Mouse (Mus musculus) cerebellum, postnatal 10 days (tissue): ENCODE results near the gene Zfp219.

Experiments
- DNase-seq, 2 experiments: peaks; one replicate each; pipeline ENCODE4 v3.0.0; 2021; ENCODE audit warnings: mixed read lengths in 2 of 2

Gene Zfp219

DNA sequence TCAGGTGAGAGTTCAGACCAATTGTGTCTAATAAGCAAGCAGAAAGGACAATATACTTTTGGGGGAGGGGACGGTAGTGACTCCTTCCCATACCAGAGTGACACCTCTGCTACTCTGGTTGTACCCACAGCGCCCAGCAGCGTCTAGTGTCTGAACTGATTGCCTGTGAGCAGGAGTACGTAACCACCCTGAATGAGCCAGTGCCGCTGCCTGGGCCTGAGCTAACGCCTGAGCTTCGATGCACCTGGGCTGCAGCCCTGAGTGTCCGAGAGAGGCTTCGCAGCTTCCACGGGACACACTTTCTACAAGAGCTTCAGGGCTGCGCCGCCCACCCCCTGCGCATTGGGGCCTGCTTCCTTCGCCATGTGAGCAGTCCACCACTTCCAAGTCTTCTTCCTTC lies 23.1 kb downstream of the Zfp219 start:
- peak in 1 of 2 experiments; percentile 29 for DNase-seq

DNA sequence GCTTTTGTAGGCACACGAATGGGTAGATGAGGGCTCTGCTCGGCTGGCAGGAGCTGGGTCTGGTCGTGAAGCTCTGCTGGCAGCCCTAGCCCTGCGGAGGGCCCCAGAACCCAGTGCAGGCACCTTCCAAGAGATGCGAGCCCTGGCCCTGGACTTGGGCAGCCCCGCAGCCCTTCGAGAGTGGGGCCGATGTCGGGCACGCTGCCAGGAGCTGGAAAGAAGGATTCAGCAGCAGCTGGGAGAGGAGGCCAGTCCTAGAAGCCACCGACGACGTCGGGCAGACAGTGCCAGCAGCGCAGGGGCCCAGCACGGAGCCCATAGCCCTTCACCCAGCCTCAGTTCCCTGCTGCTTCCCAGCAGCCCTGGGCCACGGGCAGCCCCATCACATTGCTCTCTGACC lies 23.7 kb downstream of the Zfp219 start:
- peak; percentile 80 to 87 for DNase-seq

DNA sequence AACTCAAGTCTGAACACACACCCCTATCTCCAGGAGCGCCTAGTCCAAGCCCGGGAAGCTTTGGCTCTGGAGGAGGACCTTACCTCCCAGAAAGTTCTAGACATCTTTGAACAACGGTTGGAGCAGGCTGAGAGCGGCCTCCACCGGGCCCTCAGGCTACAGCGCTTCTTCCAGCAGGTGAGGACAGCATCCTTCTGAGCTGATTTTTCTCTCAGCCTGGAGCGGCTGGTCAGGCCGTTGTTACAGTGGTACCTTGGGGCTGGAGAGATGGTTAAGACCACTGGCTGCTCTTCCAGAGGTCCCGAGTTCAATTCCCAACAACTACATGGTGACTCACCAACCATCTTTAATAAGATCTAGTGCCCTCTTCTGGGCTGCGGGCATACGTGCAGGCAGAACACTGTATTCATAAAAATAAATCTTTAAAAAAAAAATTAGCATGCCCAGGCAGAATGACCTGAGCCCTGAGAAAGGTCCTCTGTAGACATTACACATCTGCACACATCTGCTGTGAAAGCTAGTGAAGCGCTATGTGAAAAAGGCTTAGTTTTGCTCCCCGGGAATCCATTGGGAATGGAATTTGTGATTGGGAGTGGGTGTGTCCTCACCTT lies 24.2 kb downstream of the Zfp219 start:
- DNase-seq = peak; percentile 39 to 63

DNA sequence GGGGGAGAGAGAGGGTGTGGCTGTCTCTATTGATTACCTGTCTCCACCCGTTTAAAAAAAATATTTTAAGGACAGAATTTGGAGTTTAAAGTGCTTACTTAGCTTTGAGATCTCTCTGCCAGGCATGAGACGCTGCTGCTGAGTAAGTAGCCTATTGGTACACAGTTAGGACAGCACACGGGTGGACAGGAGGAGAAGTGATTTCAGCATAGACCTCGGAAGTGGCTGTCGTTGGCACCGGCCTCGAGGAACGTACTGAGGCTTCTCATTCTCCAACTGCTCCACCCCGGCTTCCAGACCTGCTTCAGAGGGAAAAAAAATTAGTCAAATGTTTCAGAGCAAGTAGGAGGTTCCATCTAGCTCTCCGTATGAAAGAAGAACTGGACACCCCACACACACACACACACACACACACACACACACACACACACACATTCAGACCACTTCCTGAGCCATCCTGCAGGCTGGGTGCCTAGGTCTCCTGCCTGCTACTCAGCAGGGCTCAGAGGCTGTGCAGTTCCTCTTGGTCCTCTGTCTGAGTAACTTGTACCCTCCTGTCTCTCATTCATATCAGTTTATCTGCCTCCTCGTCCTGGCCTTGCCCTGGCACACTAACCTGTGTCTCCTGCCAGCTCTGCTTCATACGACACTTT lies 25.2 kb downstream of the Zfp219 start:
- no peak for DNase-seq

DNA sequence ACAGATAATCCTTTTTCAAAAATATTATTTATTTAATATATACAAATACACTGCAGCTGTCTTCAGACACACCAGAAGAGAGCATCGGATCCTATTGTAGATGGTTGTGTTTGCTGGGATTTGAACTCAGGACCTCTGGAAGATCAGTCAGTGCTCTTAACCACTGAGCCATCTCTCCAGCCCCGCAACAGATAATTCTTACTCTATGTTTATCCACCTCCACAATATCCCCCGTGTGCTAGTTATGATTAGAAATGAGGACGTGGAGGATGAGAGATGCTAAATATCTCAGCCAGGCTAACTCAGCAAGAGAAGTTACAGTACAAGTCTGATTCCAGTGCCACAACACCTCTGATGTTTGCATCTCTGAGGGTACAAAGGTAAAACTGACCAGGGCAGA lies 26.1 kb downstream of the Zfp219 start:
- no peak for DNase-seq

DNA sequence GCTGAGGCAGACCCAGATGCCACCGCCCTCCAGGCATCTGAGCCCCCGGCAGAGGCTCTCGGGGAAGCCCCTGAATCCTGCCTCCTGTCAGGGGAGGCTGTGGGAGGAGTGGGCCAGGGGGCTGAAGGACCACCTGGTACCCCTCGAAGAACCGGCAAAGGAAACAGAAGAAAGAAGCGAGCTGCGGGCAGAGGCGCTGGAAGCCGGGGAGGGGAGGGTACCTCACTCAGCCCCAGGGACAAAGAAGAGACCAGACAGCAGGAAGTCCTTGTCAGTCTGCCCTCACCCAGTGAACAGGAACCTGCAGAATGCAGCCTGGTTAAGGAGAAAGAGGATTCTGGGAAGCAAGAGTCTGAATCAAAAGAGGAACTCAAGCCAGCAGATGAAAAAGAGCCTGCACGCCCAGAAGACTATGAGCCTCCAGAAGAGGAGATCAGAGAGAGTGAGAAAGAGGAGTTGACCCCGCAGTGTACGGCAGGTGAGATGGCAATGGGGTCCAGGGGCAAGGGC lies 31.0 kb downstream of the Zfp219 start:
- no peak for DNase-seq

DNA sequence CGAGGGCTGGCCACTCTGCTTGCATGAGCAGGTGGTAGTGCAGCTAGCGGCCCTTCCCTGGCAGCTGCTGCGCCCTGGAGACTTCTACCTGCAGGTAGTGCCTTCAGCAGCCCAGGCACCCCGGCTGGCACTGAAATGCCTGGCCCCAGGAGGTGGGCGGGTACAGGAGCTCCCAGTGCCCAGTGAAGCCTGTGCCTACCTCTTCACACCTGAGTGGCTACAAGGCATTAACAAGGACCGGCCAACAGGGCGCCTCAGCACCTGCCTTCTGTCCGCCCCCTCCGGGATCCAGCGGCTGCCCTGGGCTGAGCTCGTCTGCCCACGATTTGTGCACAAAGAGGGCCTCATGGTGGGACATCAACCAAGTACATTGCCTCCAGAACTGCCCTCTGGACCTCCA lies 31.8 kb downstream of the Zfp219 start:
- DNase-seq = peak in 1 of 2 experiments; percentile 25

DNA sequence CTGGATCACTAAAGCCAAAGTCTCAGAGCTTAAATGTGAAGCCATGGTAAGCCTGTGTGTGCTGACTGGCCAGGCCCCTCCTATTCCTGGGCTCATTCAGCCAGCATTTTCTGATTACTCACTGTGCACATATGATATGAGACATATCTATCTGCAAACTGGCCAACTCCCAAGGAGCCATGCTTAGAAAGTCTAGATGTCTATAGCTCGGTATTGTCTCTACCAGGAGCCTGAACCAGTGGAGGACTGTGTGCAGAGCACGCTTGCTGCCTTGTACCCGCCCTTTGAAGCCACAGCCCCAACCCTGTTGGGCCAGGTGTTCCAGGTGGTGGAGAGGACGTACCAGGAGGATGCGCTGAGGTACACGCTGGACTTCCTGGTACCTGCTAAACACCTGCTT lies 33.4 kb downstream of the Zfp219 start:
- no peak for DNase-seq

DNA sequence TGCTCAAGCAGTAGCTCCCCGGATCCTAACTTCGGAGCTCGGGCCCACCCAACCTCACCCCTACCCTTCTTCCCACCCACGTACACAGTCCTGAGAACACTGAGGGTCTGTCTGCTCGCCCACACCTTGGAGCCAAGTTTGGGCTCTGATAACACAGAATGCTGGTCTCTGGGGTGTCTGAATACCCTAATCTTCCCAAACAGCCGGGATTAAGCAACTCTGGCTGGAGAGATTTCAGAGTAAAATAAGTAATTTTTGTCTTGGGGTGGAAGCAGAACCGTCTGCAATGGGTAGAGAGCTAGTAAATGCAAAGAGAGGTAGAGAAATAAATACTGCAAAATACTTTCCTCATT lies 34.4 kb downstream of the Zfp219 start:
- no peak for DNase-seq

DNA sequence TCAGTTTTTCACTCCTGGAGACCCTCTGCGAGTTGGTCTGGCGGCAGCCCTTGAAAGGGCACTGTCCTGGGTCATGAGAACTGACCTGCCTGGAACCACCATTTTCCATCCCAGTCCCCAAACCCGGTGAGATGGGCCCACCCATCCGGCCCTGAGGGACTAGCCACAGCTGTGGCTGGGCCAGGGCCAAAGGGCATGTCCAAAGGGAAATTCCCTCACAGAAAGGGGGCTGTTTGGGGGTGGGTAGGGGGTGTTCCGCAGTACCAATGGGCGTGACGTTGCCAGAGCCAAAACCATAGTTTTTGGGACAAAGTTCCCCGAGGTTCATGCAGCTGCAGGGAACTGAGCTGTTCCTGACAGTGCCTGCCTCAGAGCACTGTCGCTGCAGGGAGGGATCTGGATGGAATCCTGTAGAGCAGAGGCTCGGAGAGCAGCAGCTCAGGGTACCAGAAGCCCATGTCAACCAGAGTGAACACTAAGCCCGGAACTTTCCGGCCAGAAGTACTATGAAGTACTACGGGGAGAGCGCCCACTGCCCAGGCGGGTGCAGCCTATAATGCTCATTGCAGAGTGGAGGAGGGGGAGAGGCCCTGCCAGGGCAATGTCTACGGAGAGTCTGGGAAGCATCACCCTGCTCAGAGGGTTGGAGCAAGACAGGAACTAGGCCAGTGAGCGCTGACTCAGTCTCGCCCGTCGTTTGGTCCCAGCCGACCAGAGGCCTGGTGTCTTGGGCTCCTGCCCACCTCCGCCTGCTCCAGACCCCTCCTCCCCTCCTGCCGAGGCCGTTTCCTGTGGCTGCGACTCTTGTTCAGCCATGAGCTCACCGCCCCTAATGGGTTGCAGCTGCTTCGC lies 35.0 kb downstream of the Zfp219 start:
- DNase-seq = peak; percentile 80 to 89

DNA sequence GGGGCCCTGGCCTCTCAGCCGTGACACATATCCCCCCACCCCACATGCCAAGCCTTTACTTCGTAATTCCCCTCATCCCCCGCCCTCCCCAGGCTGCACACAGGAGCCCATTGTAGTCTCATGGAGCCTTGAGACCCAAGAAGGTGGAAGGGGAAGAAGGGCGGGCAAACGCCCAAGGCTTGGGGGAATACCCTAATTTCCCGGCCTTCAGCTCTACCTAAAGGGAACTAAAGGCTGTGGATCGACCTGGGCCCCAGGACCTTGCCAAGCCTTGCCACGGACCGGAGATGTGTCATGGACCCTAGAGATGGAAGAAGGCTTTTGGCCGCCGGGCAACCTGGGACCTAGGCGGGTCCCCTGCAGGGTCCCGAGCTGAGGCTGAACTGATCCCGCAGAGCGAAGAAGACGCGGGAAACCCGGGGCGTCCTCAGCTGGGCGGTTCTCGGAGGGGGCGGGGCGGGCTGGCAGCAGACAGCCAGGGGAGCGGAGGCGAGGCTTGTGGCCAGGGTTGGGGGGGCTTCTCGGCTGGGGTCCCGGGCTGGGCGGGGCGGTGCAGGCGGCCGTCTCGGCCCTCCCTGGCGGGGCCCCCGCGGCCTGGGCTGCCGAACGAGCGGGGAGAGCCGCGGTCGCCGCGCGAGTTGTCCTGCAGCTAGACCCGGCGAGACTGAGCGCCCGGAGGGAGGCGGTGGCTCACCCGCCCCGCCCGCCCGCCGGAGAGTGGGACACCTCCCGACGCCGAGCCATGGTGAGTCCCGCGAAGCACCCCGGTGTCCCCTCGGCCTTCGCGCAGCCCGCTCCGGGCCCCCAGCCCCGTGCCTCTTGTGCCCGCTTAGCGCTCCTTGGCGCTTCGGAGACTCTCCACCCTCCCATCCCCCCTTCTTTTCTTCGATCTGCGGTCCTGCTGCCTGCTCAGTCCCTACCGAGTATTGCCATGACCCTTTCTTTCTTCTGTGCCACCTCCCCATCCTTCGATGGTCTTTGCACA lies 36.0 kb downstream of the Zfp219 start, which contains the start of gene Arhgef40:
TSS of gene Arhgef40 (plus strand) at position 473 of the 985 bp plus-strand sequence.
- peak; percentile 88 to 94 for DNase-seq

DNA sequence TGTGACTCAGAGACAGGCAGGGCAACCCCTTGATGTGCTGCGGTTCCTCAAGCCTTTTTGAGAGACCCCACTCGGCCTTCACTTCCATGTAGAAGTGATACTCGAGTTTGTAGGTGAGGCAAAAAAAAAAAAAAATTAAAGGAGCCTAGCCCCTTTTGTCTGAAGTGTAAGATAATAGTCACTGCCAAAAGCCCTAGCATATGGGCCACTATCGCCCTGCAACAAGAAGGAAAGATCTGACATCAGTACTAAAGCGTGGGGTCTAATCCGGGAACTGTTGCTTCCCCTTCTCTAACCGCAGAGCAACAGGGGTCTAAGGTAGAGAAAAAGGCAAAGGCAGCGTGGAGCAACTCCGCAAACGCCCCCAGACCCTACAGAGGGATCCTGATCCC lies 36.7 kb downstream of the Zfp219 start:
- DNase-seq = no peak

DNA sequence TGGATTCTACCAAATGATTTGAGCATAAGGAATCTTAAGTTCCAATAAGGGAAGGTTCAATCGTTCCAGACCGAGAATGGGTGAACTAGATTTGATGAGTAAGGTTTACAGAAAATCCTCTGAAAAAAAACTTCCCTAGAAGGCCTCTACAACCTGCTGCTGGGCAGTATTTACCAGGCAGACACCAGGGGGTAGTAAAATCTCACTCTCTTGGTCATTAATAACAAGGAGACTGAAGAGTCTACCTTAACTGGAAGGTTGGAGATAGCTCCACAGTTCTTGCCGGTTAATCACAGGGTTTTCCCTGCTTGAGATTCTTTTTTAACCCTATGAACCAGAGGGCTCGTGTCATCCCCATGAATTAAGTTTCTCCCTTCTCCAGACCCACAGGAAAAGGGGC lies 37.3 kb downstream of the Zfp219 start:
- no peak for DNase-seq

DNA sequence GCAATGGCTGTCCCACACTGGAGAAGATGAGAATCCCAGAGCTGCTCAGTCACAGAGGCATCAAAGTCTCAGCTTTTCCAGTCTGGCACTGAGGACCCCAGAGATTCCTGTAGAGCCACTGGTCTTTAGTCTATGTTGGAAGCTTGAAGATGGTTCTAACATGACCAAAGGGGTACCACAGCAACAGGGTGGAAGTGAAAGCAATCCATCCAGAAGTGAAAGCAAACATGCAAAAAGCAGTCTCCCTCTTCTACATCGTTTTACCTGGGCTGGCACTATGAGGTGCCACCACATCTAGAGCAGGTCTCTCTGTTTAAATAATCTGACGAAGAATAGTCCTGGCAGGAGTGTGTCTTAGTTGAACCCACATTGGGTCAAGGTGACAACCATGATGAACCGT lies 41.3 kb downstream of the Zfp219 start:
- no peak for DNase-seq

DNA sequence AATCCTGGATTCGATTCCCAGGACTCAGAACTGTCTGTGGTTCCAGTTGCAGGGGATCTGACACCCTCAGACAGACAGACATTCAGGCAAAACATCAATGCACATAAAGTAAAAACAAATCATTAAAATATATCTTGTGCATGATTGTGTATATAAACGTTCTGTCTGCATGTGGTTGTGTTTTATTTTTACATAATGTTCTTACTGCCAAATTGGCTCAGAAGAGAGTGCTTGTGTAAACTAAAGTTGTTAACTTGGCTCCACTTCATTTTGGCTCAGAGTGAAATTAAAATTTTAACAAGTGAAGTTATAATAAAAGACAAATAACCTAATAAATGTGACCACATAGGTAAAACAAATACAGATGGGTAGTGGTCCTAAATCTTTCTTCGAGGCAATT lies 53.1 kb downstream of the Zfp219 start:
- DNase-seq = no peak

DNA sequence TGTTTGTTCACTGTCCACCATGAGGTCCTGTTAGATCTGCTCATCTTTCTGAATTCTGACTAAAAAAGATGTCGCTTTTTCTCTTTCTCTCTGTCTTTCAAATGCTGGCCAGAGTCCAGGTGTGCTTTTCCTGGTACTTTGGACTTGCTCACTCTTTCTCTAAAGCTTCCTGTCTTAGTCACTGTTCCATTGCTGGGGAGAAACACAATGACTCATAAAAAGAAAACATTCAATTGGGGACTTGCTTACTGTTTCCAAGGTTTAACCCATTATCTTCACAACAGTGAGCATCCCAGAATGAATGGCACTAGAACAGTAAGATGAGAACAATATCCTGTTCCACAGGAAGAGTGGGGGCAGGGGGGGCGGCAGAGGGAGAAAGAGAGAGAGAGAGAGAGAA lies 60.2 kb downstream of the Zfp219 start:
- no peak for DNase-seq
